Mouse (Mus musculus): ENCODE results near the gene Clec3a.

Gene Clec3a

GRCm38 (mm10) chr8:114417786-114418185 lies at the start of gene Clec3a:
Clec3a (plus strand) TSS chr8:114418086.
- no peak for DNase-seq (ENCODE audit: low read depth, low spot score)

GRCm38 (mm10) chr8:114369038-114369976 lies 48.6 kb upstream of the Clec3a start:
- DNase-seq (ENCODE audit: low read depth, low spot score): peak; percentile 65

GRCm38 (mm10) chr8:114374390-114374789 lies 43.5 kb upstream of the Clec3a start:
- DNase-seq (ENCODE audit: low read depth, low spot score): no peak

- no peak for DNase-seq (ENCODE audit: low read depth, low spot score)
Observed at GRCm38 (mm10) chr8:114384189-114384588, 33.7 kb upstream of the Clec3a start.

GRCm38 (mm10) chr8:114387494-114387893 lies 30.4 kb upstream of the Clec3a start:
- DNase-seq (ENCODE audit: low read depth, low spot score): no peak

GRCm38 (mm10) chr8:114390465-114391254 lies 27.2 kb upstream of the Clec3a start:
- DNase-seq (ENCODE audit: low read depth, low spot score): peak; percentile 36

- DNase-seq (ENCODE audit: low read depth, low spot score): no peak
Observed at GRCm38 (mm10) chr8:114398326-114398725, 19.6 kb upstream of the Clec3a start.

GRCm38 (mm10) chr8:114399273-114399672 lies 18.6 kb upstream of the Clec3a start:
- DNase-seq (ENCODE audit: low read depth, low spot score): no peak

GRCm38 (mm10) chr8:114401679-114402078 lies 16.2 kb upstream of the Clec3a start:
- DNase-seq (ENCODE audit: low read depth, low spot score): no peak

- no peak for DNase-seq (ENCODE audit: low read depth, low spot score)
Observed at GRCm38 (mm10) chr8:114411421-114411820, 6.5 kb upstream of the Clec3a start.

- DNase-seq (ENCODE audit: low read depth, low spot score): no peak
Observed at GRCm38 (mm10) chr8:114418486-114418885, 600 bp downstream of the Clec3a start.

- no peak for DNase-seq (ENCODE audit: low read depth, low spot score)
Observed at GRCm38 (mm10) chr8:114418904-114419303, 1.0 kb downstream of the Clec3a start.

GRCm38 (mm10) chr8:114421544-114421943 lies 3.7 kb downstream of the Clec3a start:
- DNase-seq (ENCODE audit: low read depth, low spot score): no peak

GRCm38 (mm10) chr8:114438236-114438635 lies 20.4 kb downstream of the Clec3a start:
- peak; percentile 83 for DNase-seq (ENCODE audit: low read depth, low spot score)

- peak; percentile 100 for DNase-seq (ENCODE audit: low read depth, low spot score)
Observed at GRCm38 (mm10) chr8:114439334-114440204, 21.7 kb downstream of the Clec3a start, which contains the start of gene Wwox. Wwox (plus strand) TSS chr8:114439655.

- DNase-seq (ENCODE audit: low read depth, low spot score): peak; percentile 61
Observed at GRCm38 (mm10) chr8:114440205-114440589, 22.3 kb downstream of the Clec3a start.

- peak; percentile 65 for DNase-seq (ENCODE audit: low read depth, low spot score)
Observed at GRCm38 (mm10) chr8:114441616-114442015, 23.7 kb downstream of the Clec3a start.

- no peak for DNase-seq (ENCODE audit: low read depth, low spot score)
Observed at GRCm38 (mm10) chr8:114446884-114447283, 29.0 kb downstream of the Clec3a start.

- no peak for DNase-seq (ENCODE audit: low read depth, low spot score)
Observed at GRCm38 (mm10) chr8:114452278-114452677, 34.4 kb downstream of the Clec3a start.

- peak; percentile 93 for DNase-seq (ENCODE audit: low read depth, low spot score)
Observed at GRCm38 (mm10) chr8:114452781-114453221, 34.9 kb downstream of the Clec3a start.

- DNase-seq (ENCODE audit: low read depth, low spot score): no peak
Observed at GRCm38 (mm10) chr8:114455302-114455701, 37.4 kb downstream of the Clec3a start.
